Mouse (Mus musculus) inflammation-experienced regulatory T-cells, adult 6 months (primary cell): Measurements from ENCODE around the gene Rptn. TPM values are rescaled to one million over a fixed set of nuclear protein-coding genes. Genes with fewer than 3 reads are reported as not detected.
"Not testable (repeated sequence)": the region's sequence is repeated elsewhere in the genome, so short reads cannot be mapped to it uniquely, and the experiment has no call there.

Source experiments
- ATAC-seq: one replicate; pipeline ENCODE4 v1.8.0; 2017
- polyA plus RNA-seq, 3 experiments: library from polyadenylated mRNA; unstranded; fragments of 100-300 nt; shearing (Covaris generic); gene quantifications; one replicate each; pipeline ENCODE4 v1.2.1; 2017

Rptn gene
- polyA plus RNA-seq = not detected

DNA sequence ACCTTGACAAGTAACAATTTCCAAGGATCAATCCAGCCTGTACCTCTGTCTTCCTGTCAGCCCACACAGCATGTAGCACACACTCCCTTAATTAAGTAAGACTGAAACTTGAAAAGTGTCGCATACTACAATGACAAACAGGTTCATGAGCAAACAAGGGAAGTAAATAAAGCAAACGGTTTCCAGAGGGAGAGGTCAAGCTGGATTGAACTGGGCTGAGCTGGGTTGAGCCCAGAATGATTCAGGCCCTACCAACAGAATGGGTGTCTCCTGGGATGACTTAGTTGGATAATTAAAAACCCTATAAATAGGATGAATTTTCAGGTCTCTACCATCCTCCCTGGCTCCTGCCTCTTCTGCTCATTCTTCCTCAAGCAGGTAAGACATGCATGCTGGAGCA, at the start of gene Rptn:
TSS of gene Rptn (plus strand) at position 334 of the 400 bp plus-strand sequence.
- no peak for ATAC-seq

- ATAC-seq = no peak
Measured at GRCm38 (mm10) chr3:93346896-93347295, 46.6 kb upstream of the Rptn start.

- no peak for ATAC-seq
Measured at GRCm38 (mm10) chr3:93360045-93360444, 33.5 kb upstream of the Rptn start.

DNA sequence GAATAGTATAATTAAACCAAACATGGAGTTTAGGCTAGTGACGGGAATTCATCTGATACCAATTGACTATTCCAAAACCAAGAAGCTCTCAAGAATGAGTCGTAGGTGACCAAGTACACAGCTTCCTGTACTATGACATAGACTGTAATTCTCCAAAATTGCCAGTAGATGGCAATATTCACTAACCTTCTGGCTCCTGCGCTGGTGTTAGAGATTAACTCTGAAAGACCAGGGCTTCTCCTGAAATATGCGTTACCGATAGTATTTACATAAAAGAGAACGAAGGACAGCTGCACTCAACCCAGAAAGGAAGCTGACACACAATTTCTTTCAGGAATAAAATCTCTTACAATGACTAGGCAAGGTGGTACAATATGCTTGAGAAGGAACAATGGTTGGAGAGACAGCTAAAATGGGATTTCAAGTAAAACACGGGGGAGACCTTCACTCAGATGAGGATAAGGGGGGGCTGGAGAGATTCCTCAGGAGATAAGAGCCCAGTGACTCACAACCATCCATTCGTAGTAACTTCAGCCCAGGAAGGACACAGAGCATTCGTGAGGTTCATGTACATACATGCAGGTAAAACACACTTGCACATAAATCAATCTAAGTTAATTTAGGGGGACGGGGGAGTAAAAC, 31.4 kb upstream of the Rptn start:
- ATAC-seq = peak; percentile 75

- ATAC-seq = no peak
Measured at GRCm38 (mm10) chr3:93366966-93367575, 26.4 kb upstream of the Rptn start.

- no peak for ATAC-seq
Measured at GRCm38 (mm10) chr3:93368171-93368570, 25.3 kb upstream of the Rptn start.

DNA sequence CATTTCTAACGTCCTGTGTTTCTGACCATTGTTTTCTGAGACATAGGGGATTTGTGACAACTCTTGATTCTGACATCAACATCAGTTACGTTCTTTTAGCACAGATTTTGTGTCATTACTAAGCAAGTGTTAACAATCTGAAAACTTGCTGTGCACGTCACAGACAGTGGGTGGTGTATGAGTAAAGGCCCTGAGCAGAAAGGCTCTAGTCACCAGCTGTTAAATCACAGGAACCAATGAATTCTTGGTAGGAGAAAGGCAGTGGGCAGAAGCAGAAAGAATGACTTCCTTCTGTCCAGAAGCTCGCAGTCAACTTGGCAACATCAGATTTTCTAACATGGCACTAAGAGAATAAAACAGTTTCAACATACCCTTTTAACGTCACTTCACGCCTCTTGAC, 20.1 kb upstream of the Rptn start:
- ATAC-seq = no peak

DNA sequence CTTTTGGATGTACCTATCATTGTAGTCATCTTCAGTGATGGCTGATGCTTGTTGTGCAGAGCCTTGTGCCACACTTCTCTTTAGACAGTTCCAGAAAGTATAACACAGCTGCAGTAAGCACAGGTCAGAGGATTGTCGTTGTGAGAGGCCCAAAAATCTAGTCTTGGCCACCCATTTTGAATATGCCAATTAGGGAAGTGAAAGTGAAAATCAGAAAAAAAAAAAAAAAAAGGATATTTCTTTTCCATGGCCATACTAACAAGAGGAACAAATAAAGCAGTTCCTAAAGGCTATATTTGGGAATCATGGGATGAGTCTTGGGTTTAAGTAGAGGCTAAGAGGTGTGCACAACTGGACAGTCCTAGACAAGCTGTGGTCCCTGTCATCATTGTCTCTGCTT, 18.3 kb upstream of the Rptn start:
- no peak for ATAC-seq

DNA sequence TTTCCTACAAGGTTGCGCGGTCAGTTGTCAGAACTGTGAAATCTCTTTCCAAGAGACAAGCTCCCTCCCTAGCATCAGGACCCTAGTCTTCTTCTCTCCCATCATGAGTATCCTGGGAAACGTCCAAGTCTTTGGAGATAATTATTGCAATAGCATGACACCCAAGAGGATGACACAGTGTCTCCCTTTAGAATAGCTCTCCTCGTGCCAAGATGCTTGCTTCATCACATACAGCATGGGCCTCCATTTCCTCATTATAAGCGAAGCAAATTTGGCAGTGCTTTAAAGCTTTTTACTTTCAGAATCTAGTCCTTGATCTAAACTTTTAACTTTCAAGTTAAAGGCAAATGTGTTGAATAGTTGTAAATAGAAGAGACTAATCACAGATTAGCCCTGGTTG, 17.9 kb upstream of the Rptn start:
- no peak for ATAC-seq

DNA sequence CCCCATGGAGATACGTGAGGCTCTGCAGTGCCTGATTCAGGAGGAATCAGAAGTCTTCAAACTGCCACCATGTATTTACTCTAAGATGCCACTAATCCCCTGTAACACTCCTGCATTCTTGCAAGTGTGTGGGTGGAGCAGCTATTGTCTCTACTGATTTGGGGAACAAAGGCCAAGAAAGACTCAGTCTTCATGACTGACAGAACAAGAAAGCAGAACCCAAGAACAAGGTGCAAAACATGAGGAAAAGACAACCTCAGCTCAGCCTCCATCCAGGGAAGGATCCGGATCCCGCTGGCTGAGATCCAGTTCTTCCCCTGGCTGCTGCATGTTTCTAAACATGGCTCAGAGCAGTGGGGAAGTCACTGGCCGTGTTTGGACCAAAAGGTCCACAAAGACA, 15.4 kb upstream of the Rptn start:
- no peak for ATAC-seq

- ATAC-seq = no peak
Measured at GRCm38 (mm10) chr3:93403936-93404335, 10.4 kb downstream of the Rptn start.

DNA sequence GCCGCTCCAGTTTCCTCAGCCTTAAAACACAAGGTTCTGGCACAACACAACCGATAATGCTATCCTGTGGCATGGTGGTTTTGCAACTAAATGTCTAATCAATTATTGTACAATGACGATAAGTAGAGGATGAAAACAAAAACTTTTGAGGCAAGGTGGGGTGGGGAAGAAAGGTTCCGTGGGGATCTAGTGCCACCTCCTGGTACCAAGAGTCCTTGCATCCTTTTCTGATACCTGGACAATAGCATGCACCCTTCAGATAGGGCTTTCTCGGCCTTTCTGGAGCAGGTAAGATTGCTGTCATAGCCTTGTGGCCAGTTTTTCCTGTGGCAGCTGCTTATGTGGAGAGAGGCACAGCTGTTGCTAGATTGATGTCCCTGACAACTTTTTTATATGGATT, 13.5 kb downstream of the Rptn start:
- no peak for ATAC-seq

DNA sequence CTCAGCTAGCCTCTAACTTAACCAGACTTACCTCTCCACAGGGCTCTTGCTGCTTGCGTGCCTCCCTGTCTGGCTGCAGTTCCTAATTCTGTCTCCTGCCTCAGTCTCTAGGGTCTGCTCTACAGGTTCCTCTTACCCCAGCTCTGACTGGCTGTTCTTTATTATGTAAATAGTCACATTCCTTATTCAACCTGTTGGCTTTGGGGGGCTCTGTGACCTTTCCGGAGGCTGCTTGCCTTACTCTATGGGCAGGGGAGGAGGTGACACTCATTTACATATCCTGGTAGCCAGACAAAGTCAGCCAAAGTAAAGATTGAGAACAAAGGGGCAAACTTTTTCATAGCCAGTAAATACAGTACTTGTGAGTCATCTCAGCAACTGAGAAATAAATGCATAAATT, 18.4 kb downstream of the Rptn start:
- ATAC-seq = no peak

DNA sequence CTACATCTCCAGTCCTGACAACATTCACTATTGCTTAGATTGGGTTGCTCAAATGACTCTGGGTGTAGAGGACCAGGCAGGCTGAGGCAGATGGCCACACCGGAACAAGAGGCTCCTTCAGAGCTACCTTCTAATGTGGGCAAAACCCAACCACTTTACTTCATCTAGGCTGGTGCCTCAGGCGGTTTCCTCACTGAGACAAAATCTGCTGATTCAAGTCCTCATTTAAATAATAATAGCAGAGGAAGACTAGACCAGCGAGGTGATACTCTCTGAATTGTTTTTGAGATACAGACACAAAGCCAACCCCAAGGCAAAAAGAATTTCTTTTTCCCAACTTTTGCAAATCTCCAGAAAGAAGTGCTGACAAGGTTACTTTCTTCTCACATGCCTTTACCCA, 38.2 kb downstream of the Rptn start:
- ATAC-seq = no peak

- no peak for ATAC-seq
Measured at GRCm38 (mm10) chr3:93442030-93442429, 48.5 kb downstream of the Rptn start, which contains the start of gene Tchh. Gene Tchh (plus strand): TSS chr3:93442330.

DNA sequence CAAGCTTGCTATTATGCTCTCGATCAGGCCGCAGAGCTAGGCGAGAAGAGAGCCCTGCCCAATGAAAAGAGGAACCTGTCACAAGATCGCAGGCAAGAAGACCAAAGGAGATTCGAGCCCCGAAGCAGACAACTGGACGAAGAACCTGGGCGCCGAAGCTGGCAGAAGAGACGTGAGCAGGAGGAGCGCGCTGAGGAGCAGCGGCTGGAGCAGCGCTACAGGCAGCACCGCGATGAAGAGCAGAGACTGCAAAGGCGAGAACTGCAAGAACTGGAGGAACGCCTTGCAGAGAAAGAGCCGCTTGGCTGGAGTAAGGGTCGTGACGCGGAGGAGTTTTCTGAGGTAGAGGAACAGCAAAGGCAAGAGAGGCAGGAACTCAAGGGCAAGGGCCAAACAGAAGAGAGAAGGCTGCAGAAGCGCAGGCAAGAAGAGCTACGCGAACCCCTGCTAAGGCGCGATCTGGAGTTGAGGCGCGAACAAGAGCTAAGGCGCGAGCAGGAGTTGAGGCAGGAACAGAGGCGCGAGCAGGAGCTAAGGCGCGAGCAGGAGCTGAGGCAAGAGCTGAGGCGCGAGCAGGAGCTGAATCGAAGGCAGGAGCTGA, 50.1 kb downstream of the Rptn start:
- ATAC-seq = no peak

- peak; percentile 55 for ATAC-seq
Measured at GRCm38 (mm10) chr3:93444343-93445164, 51.1 kb downstream of the Rptn start.

- ATAC-seq = no peak
Measured at GRCm38 (mm10) chr3:93445165-93445705, 51.7 kb downstream of the Rptn start.

DNA sequence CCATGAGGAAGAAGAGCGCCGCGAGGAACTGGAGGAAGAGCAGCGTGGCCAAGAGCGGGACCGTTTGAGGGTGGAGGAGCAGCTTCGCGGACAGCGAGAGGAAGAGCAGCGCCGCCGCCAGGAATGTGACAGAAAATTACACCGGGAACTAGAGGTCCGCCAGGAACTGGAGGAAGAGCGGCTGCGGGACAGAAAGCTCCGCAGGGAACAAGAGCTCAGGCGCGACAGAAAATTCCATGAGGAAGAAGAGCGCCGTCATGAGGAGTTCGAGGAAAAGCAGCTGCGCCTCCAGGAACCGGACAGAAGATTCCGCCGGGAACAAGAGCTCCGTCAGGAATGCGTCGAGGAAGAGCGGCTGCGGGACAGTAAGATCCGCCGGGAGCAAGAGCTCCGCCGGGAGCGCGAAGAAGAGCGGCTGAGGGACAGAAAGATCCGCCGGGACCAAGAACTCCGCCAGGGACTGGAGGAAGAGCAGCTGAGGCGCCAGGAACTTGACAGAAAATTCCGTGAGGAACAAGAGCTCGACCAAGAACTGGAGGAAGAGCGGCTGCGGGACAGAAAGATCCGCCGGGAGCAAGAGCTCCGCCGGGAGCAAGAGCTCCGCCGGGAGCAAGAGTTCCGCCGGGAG, 52.7 kb downstream of the Rptn start:
- no peak for ATAC-seq

DNA sequence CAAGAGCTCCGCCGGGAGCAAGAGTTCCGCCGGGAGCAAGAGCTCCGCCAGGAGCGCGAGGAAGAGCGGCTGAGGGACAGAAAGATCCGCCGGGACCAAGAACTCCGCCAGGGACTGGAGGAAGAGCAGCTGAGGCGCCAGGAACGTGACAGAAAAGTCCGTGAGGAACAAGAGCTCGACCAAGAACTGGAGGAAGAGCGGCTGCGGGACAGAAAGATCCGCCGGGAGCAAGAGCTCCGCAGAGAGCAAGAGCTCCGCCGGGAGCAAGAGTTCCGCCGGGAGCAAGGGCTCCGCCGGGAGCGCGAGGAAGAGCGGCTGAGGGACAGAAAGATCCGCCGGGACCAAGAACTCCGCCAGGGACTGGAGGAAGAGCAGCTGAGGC, 53.2 kb downstream of the Rptn start:
- not testable (repeated sequence) for ATAC-seq

- ATAC-seq = peak; percentile 29
Measured at GRCm38 (mm10) chr3:93447138-93447841, 53.8 kb downstream of the Rptn start.
